Mouse (Mus musculus) left cerebral cortex, adult 11 months (tissue): ENCODE measurements around the gene Pax5.

Experiments used
- DNase-seq: peaks from one replicate; pipeline ENCODE4 v3.0.0; 2022; ENCODE audit warnings: low spot score

Gene Pax5

GRCm38 (mm10) chr4:44667369-44667768, 42.9 kb downstream of the Pax5 start:
- no peak for DNase-seq

- no peak for DNase-seq
Measured at GRCm38 (mm10) chr4:44664767-44665056, 45.6 kb downstream of the Pax5 start.

GRCm38 (mm10) chr4:44664004-44664766, 46.1 kb downstream of the Pax5 start:
- no peak for DNase-seq

- DNase-seq: no peak
Measured at GRCm38 (mm10) chr4:44663489-44663888, 46.8 kb downstream of the Pax5 start.

- DNase-seq: no peak
Measured at GRCm38 (mm10) chr4:44645181-44645580, 65.1 kb downstream of the Pax5 start.

- DNase-seq: no peak
Measured at GRCm38 (mm10) chr4:44641831-44642587, 68.3 kb downstream of the Pax5 start.

GRCm38 (mm10) chr4:44635618-44636017, 74.7 kb downstream of the Pax5 start:
- no peak for DNase-seq

GRCm38 (mm10) chr4:44633694-44634524, 76.4 kb downstream of the Pax5 start:
- no peak for DNase-seq

GRCm38 (mm10) chr4:44630059-44630458, 80.2 kb downstream of the Pax5 start:
- DNase-seq: no peak

- no peak for DNase-seq
Measured at GRCm38 (mm10) chr4:44627890-44628289, 82.4 kb downstream of the Pax5 start.

GRCm38 (mm10) chr4:44625108-44625424, 85.2 kb downstream of the Pax5 start:
- no peak for DNase-seq

GRCm38 (mm10) chr4:44624232-44625107, 85.8 kb downstream of the Pax5 start:
- DNase-seq: no peak

GRCm38 (mm10) chr4:44623435-44623727, 86.9 kb downstream of the Pax5 start:
- no peak for DNase-seq

- no peak for DNase-seq
Measured at GRCm38 (mm10) chr4:44622682-44623434, 87.4 kb downstream of the Pax5 start.

- no peak for DNase-seq
Measured at GRCm38 (mm10) chr4:44620241-44620640, 90.0 kb downstream of the Pax5 start.

GRCm38 (mm10) chr4:44614066-44614667, 96.1 kb downstream of the Pax5 start:
- no peak for DNase-seq

GRCm38 (mm10) chr4:44612392-44612791, 97.9 kb downstream of the Pax5 start:
- no peak for DNase-seq

- no peak for DNase-seq
Measured at GRCm38 (mm10) chr4:44605453-44605852, 104.8 kb downstream of the Pax5 start.

GRCm38 (mm10) chr4:44602257-44602801, 108.0 kb downstream of the Pax5 start:
- DNase-seq: no peak

GRCm38 (mm10) chr4:44601370-44601769, 108.9 kb downstream of the Pax5 start:
- DNase-seq: no peak

- peak; percentile 34 for DNase-seq
Measured at GRCm38 (mm10) chr4:44600875-44601274, 109.4 kb downstream of the Pax5 start.
